Mouse (Mus musculus) urinary bladder, adult 2 months (tissue): ENCODE measurements around the gene Armc9. TPM values are rescaled to one million over a fixed set of nuclear protein-coding genes. Genes with fewer than 3 reads are reported as not detected.

Source experiments
- DNase-seq: peaks from one replicate; pipeline ENCODE4 v3.0.0; 2022; ENCODE audit warnings: low spot score
- polyA plus RNA-seq: library from polyadenylated mRNA; depleted of rRNA; stranded (reverse); fragments of >200 nt; gene quantifications from 2 replicates; pipeline ENCODE4 v1.2.3, GENCODE M21; 2012

The Armc9 gene
- polyA plus RNA-seq, 1 experiment: 9.0 TPM

DNA sequence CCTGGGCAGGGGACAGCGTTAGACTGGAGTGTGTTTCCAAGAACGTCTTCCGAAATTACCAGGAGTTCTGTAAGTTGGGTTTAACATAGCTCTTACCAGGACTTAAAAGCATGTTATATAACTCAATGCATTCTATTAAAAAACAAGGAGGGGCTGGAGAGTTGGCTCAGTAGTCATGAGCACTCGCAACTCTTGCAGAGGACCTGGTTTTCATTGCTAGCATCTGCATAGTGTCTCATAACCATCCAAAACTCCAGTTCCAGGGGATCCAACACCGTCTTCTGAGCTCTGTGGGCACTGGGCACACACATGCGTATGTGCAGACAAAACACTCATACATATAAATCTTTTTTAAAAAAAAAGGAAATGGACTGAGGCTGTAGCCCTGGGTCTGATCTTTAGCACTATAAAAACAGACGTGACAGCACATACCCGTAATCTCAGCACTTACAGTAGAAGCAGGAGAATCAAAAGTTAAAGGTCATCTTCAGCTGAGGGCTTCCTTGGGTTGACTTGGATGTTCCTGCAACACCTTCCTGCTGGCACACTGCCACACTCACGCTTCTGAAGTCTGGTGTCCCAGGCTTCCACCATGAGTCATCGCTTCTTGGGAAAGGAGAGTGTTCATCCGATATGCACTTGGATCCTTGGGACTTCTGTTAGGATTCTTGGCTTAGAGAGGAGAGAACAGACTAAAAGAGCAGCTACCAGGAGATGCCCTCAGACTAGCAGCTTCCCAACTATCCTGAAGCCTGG, 127.4 kb downstream of the Armc9 start:
- DNase-seq: no peak

DNA sequence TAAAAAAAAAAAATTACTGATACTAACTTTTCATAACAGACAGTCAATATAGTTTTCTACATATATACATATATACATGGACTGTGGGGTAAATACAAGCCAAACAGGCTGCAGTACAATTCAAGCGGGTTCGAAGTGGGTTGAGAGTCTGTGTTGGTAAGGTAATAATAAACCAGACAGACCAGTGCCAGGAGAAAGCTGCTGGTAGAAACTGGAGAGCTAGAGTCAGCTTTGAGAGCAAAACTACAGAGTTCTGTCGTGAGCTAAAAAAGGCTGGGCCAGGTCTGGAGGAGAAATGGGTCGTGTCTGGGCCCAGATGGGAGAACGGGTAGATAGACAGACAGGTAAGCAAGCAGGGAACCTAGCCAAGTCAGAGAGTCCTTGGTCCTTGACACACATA, 129.5 kb downstream of the Armc9 start:
- no peak for DNase-seq

DNA sequence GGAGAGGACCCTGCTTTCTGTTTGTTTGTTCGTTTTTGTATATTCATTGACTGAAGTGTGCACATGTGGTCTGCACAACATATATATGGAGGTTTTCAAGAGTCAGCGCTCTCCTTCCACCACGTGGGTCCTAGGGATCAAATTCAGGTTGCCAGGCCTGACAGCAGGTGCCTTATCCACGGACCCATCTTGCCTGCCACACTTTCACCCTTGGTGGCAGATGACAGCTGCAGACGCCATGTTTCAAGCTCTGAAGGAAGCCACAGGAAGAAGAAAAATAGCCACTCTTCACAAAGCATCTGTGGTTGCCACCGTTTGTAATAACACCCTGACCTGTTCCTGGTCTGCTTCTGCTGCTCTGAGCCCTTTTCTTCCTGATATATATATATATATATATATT, 130.7 kb downstream of the Armc9 start:
- DNase-seq: no peak

DNA sequence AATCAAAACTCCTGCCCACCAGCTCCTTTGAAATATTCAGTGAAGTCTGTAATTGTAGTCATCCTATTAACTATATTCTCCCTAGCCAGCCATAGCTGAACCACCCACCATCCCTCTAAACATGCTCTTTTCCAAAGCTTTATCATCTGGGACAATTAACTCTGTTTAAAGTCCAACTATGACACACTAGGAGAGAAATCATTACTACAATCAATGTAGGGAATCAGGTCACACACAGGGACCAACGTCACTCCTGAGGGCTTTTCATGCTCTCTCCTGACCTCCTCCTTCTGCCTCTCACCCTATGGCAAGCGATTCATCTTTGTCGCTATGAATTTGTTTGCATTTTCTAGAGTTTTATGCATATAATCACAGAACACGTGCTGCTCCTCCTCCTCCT, 132.9 kb downstream of the Armc9 start:
- DNase-seq: no peak

DNA sequence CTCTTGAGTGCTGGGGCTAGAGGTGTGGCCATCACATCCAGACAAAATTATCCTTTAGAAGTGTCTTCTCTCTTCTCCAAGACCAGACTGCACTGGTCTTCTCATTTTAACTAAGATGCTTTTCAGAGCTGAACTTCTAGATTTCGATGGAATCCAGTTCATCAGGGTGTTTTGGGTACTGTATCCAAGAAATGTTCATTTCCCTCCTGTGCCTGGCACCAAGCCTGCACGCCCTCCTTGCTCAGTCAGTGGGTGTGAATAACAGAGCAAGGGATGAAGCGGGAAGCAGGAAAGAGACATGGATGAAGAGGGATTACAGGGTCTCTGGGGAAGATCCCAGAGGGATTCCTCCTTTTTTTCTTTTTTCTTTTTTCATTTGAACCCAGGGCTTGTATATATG, 135.9 kb downstream of the Armc9 start:
- DNase-seq: no peak

DNA sequence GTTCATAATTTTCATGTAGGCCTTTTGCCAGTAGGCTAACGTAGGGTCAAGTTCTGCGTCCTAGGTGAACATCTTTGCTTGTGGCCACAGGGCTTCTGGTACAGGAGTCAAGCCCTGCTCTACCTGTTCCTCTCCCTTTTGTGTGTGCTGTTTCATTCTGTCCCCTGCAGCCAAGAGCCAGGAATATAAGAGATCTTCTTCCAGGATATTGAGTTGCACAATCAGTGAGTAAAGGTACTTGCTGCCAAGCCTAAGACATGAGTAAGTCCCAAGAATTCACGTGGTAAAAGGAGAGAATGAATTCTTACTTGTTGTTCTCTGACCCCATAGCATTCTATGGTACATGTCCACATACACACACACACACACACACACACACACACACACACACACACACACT, 138.5 kb downstream of the Armc9 start:
- DNase-seq: no peak

DNA sequence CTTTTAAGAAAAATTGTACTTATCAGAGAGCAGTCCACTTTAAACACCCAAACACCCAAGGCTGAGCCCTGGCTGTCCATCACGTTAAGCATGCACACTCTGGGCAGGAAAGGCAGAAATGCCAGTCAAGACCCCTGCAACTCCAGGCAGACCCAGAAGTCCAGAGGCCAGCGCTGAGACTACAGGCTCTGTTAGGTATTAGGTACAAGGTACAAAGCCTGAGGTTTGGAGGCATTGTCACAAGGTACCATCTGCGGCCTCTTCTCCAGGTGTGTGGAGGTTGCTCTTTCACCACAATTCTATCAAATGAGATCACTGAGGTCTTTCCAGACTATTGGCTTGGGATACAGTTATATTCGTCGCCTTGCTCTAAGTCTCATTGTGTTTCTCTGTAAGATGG, 139.3 kb downstream of the Armc9 start:
- no peak for DNase-seq

DNA sequence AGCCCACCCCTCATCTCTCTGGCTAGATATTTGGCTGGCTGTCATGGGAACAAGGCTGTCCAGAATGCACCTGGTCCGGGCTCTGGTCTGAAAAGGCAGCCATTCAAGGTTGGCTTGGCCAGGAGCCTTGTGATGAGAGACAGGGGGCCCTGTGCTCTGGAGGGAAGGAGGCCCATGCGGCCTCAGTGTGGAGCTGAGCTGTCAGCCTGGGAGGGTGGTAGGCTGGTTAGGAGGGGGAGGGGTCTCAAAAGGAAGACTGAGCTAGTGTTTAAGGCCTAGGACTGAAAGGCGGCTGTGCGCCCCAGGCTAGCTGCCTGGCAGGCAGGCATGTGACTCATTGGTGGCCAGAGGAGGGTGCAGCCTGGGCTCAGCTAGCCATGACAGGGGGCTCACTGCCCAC, 139.9 kb downstream of the Armc9 start:
- DNase-seq: no peak

DNA sequence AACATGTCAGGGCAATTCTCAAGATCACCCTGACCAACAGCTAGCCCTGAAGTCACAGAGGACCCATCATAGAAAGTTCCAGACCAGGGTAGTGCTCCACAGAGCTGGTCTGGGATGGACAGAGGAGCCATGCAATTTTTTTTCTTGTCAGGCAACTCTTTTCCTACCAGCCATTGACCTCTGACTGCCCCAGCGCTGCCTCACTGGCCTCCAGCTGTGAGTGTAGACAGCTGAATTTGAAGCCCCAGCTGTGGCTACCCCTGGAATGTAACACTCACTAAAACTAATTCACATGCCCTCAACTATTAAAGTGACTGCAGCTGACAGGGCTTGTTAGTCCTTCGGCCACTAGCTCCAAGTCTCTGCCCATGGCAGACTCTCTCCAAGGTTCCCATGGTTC, 145.5 kb downstream of the Armc9 start:
- DNase-seq: no peak

DNA sequence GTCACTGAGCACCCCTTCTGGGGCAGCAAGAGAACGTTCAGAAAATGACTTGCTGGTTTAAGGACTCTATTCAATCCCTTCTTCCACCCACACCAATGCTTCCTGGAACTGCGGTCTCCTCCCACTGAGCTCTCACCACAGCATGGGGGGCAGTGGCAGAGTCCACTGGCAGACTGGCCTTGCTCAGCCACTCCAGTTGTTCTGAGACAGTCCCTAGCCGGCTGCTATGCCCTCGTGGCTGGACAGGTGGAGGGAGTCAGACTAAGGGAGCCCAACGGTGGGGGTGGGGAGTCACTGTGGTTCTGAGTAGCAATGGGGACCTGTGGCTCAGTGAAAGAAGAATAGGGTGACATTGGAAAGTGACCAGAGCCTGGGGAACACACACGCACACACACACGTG, 146.2 kb downstream of the Armc9 start:
- DNase-seq: no peak

DNA sequence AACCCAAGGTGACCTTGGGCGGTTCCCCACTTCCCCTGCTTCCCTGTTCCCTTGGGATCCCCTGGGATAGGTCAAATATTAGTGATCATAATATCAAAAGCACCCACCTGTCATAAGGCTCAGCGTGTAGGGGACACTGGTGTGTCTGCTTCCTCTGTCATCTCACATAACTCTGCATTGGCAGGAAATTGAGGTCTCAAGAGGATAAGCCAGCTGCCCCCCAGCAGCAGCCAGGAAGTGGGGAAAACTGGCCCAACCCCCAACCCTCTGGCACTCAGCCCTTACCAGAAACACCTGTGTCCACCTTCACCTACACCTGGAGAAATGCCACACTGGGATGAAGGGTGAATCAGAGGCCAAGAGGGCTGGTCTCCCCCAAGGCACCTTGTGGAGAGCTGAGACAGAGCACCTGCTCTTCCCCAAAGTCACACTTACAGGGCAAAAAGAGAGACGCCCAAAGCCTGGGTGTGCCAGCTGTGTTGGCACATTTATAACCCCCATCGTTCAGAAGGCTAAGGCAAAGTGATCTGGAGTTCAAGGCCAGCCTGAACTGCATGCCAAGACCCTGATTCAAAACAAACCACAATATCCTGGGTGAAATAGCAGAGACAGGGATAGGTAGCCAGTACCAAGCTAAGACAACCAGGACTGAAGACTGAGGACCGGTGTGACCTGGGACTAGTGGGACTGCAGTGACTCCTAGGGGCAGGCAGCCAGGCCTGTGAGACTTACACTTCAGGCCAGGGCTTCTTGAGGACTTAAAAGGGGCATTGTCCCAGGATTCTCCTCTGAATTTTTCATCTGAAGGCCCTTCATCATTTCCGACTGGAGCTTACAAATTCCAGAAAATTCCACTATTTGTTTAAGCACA, 146.9 kb downstream of the Armc9 start:
- DNase-seq: no peak

DNA sequence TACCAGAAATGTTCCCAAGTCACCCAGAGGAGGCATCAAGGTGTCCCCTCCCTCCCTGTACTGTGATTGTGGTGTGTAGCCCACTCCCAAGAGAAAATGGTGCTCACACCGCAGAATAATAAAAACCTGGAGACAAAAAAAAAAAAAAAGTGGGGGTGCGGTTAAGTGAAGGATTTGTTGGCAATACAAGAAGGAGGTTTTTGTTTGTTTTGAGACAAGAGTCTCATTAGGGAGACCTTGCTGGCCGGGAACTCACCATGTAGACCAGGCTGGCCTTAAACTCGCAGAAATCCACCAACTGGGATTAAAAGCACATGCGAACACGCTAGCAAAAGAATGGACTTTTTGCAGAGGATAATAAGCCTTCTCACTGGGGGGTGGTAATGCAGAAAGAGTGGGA, 148.0 kb downstream of the Armc9 start, which contains the start of gene B3gnt7:
Gene B3gnt7 (plus strand): TSS at position 301 of the 400 bp plus-strand sequence.
- DNase-seq: no peak

DNA sequence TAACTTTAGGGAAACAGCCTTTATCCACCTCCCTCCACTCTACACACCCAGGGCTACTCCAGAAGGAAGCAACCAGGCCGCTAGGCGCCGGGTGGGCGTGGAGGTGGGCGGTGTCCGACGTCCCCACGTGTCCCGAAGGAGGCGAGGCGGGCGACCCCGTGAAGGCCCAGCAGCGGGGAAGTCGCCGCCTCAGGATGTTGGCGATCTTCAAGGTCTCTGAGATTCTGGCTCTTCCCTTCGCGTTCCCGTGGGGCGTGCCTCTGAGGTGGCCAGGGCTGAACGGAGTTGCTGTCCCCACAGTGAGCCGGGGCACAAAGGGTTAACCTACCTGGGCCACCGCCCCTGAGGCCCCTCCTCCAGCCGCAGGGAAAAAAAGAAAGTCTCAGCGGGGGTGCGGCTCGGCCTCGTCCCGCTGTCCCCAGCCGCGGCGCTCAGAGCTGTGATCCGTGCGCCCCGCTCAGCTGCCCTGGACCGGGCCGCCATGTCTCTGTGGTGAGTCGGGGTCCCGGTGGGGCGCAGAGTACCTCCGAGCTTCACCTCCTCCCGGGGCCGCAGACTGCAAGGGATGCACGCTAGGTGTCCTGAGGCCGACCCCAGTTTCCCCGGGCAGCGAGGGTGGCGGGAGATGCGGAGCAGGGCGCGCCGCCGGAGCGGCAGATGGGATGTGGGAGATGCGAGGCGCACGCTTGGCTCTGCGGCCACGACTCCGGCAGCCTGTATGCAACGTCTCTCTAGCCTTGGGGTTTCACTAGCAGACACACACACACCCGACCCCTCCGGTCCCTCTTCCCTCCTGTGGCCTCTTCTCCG, 148.7 kb downstream of the Armc9 start:
- no peak for DNase-seq

DNA sequence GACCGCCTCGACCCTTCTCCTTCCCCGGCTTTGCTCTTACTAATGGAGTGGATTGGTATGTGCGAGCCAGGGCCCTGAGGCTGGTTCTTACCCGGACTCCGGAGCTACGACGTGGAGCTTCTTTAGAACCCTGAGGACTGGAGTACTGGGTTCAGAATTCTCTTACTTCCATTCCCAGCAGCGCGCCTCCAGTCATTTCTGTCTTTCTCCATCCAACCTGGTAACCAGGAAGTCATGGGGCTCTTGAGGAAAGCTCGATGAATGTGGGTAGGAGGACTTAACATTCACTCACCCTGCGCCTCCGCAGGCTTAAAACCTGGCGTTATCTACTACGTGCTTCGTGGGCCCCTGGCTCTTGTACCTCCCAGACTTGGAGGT, 149.3 kb downstream of the Armc9 start:
- no peak for DNase-seq

DNA sequence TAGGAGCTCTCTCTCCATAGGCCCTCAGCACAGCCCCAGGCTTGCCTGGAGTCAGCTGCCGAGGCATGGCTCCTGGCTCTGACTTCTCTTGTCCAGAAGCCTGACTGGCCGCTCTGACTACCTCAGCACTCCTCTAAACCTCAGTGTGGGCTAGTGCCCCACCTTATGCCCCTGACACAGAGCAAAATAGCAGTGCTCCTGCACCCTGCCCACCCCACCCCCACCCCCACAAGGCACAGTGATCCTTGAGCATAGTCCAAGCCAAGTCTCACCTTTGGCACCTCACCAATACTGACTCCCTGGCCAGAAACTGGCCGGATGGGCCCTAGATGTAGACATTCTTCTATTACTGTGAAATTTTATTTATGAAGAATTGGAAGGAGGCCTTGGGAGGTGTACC, 152.1 kb downstream of the Armc9 start:
- DNase-seq: no peak

DNA sequence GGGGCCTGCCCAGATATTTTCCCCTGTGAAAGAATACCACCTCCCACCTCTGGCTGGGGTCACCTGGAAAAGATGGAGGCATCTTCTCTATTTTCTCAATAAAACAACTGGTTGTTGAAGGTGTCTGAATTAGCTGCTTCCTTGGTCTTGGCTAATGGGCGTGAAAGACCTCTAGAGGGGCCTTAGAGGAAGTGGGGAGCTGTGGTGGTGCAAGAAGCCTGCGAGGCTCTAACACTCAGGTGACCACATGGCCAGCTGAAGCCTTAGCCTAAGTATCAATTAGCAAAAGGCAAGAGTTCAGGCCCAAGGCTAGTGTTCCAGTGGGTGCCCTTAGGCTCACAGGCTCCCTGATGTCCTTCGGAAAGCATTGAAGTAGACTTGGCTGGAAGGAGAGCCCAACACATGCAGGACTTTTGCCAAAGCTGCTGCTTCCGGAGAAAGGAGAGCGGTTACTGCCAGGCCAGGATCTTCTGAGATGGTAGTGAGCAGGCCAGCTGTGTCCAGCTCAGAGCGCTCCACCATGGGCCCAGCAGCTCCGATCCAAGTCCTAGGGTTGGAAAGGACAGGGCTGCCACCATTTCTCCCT, 152.7 kb downstream of the Armc9 start:
- DNase-seq: no peak

DNA sequence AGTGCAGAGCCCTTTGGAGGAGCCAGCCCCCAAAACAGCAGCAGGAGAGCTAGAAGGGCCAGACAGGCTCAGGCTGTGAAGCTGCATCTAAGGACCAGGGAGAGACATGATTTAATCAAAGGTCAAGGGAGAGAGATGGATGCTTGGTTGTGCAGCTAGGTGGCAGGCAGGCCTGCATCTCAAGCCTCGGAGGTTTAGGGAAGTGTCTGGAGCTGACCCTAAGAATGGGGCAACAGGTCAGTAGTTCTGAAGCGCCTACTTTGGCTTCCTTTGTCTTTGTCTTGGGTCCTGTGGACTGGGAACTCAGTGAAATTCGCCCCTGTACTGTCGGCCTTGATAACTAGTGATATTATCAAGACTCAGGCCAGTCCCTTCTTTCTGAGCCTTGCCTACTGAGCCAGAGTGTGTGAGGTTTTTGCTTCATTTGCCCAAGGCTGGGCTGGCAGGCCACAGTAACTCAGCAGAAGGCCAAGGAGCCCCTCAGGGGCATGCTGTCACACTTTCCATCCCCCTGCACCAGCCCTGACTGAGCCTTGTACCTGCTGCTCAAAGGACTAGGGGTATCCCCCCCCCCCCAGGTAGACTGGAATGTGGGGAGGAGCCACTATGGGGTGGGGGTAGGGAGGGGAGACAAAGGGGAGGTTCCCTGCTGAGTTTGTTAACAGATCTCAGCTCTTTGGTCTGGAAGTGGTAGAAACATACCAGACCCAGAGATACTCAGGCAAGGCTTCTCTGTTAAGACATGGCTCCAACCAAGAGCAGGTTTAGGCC, 153.5 kb downstream of the Armc9 start:
- DNase-seq: no peak

DNA sequence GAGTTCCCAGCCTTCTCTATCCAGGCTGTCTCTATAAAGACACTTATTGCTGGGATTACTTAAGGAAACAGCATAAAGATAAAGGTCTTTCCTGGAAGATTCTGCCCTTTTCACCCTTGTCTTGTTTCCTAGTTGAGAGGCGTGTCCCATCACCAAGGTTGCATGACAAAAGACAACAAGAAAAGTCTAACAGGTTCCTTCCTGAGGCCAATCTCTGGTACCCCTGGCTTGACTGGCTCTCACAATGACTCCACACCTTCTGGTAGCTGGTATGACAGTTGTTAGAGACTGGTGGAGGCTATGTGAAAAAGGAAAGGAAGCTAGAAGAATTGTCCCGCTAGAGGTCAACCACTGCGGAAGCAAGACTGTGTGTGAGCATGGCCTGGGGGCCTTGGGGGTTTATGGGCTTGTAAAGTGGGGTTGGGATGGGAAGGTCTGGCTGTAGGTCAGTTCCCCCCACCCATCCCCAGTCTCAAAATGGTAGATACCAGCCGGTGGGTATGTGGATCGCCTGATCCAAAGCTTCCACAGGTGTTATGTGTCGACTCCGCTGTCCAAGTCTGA, 154.8 kb downstream of the Armc9 start:
- DNase-seq: no peak

DNA sequence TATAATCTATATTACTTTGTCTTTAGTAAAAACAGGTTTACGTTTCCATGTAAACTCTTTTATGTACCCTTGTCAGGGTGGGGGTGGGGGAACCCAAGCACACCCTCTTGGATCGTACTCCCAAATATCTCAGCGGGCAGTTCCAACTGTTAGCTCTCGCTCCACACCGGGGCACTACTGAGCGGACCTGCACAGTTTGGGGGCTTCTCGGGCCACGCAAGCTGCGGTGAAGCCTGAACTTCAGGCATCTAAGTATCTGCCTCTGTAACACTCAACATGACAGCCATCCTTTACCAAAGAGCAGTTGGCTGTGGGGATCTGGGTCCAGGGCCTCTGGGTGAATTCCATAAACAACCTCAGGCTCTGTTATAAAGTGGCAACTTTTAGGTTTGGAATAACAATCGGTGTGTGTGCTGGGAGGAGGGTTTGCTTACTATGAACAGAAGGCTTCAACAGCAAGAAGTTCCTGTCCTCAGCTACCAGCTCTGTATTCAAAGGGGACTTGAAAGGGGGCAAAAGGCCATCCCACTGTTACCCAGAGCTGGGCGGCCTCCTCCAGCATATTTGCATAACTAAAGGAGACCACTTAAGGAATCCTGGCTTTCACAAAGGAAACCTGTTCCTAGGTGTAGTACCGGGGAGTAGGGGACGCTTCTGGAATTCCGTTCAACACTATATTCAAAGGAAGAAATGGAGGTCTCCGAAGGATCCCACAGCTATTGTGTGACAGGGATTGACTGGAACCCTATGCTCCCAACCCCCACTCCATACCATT, 156.1 kb downstream of the Armc9 start:
- no peak for DNase-seq

DNA sequence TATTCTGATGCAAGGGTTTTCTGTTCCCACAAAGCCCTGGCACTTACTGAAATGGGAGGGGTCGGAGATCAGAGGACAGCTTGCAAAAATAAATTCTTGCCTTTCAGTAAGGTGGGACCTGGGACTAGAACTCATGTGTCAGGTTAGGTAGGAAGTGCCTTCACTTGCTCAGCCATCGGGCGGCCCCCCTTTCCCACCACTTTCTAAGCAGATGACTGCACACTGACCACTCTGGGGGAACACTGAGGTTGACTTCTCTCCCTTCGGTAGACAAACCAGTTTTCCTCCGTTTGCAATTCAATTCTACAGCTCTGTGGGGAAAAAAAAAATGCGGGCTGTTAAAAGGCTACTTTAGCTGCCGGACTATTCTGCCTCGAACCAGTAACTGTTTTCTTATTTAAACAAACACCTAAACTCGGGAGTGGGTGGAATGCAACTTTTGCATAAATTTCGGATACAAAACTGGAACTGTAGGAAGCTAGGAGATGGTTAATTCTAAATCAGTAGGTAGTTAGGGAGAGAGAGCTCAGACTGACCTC, 157.0 kb downstream of the Armc9 start:
- DNase-seq: no peak
